Mouse (Mus musculus): ENCODE results near the gene Tmprss6. TPM values are rescaled to one million over a fixed set of nuclear protein-coding genes. Genes with fewer than 3 reads are reported as not detected.
A peak's percentile ranks its signal among the peaks of the same experiment; 100 is the strongest.

Gene Tmprss6
- polyA plus RNA-seq, 1 experiment from 2014 or later = 1.8 TPM

GRCm38 (mm10) chr15:78447121-78447520 is 21.3 kb downstream of the Tmprss6 start:
- Histone ChIP-seq H3K27me3 (ENCODE audit: control insufficient read depth, insufficient read depth, low read length) (no peaks in the 10 kb centered on the region), H3K4me1 (ENCODE audit: control insufficient read depth, insufficient read depth, low read length) (peaks cover 10% of the 10 kb centered on the region; the same call in 1 of the 2 replicates), H3K4me2 (ENCODE audit: low read depth, low read length) (no peak overlapping the region), H3K27ac (ENCODE audit: low read length) (no peak overlapping the region; the same call in 1 of the 2 replicates), H3K4me3 (replicated peaks; ENCODE audit: low read length) (no peak overlapping the region), H3K9ac (ENCODE audit: low read length) (peak overlapping the region; percentile 46; the same call in 1 of the 2 replicates), H3K9me3 (replicated peaks; ENCODE audit: control insufficient read depth, low read length) (no peaks in the 10 kb centered on the region), H3K36me3 (ENCODE audit: control insufficient read depth, insufficient read depth, low read length) (no peaks in the 10 kb centered on the region)
- no peak for ATAC-seq (ENCODE audit: insufficient read depth, low FRiP score)
- 47% methylated on average over 7 of the region's 7 CpGs for WGBS

- 47% methylated on average over 6 of the region's 6 CpGs for WGBS
These were observed 24.6 kb downstream of the Tmprss6 start for GRCm38 (mm10) chr15:78443857-78444256.

GRCm38 (mm10) chr15:78442231-78442630 is 26.2 kb downstream of the Tmprss6 start:
- no peak overlapping the region for H3K27ac ChIP-seq (ENCODE audit: low read length)
- 85% methylated on average over 19 of the region's 19 CpGs for WGBS
- H3K36me3 ChIP-seq (ENCODE audit: control insufficient read depth, insufficient read depth, low read length) = no peaks in the 10 kb centered on the region
- no peak overlapping the region for H3K4me2 ChIP-seq (ENCODE audit: low read depth, low read length)
- H3K4me3 ChIP-seq (replicated peaks; ENCODE audit: low read length) = no peak overlapping the region
- no peaks in the 10 kb centered on the region for H3K27me3 ChIP-seq (ENCODE audit: control insufficient read depth, insufficient read depth, low read length)
- no peaks in the 10 kb centered on the region for H3K9me3 ChIP-seq (replicated peaks; ENCODE audit: control insufficient read depth, low read length)
- ATAC-seq (ENCODE audit: insufficient read depth, low FRiP score) = no peak
- peaks cover 9% of the 10 kb centered on the region for H3K4me1 ChIP-seq (ENCODE audit: control insufficient read depth, insufficient read depth, low read length)
- H3K9ac ChIP-seq (ENCODE audit: low read length) = no peak overlapping the region

More at GRCm38 (mm10) chr15:78443857-78444256, 24.6 kb downstream of the Tmprss6 start:
- H3K4me2 ChIP-seq (ENCODE audit: low read depth, low read length) = no peak overlapping the region
- no peak for ATAC-seq (ENCODE audit: insufficient read depth, low FRiP score)
- H3K27ac ChIP-seq (ENCODE audit: low read length) = no peak overlapping the region
- no peak overlapping the region for H3K4me3 ChIP-seq (replicated peaks; ENCODE audit: low read length)
- H3K4me1 ChIP-seq (ENCODE audit: control insufficient read depth, insufficient read depth, low read length) = peaks cover 6% of the 10 kb centered on the region; the same call in 1 of the 2 replicates
- H3K9me3 ChIP-seq (replicated peaks; ENCODE audit: control insufficient read depth, low read length) = no peaks in the 10 kb centered on the region
- no peak overlapping the region for H3K9ac ChIP-seq (ENCODE audit: low read length)
- no peaks in the 10 kb centered on the region for H3K27me3 ChIP-seq (ENCODE audit: control insufficient read depth, insufficient read depth, low read length)
- no peaks in the 10 kb centered on the region for H3K36me3 ChIP-seq (ENCODE audit: control insufficient read depth, insufficient read depth, low read length)

- Histone ChIP-seq H3K4me1 (ENCODE audit: control insufficient read depth, insufficient read depth, low read length) (peaks cover 20% of the 10 kb centered on the region), H3K9me3 (replicated peaks; ENCODE audit: control insufficient read depth, low read length) (no peaks in the 10 kb centered on the region), H3K9ac (ENCODE audit: low read length) (no peak overlapping the region), H3K4me2 (ENCODE audit: low read depth, low read length) (no peak overlapping the region), H3K36me3 (ENCODE audit: control insufficient read depth, insufficient read depth, low read length) (no peaks in the 10 kb centered on the region), H3K27ac (ENCODE audit: low read length) (no peak overlapping the region), H3K27me3 (ENCODE audit: control insufficient read depth, insufficient read depth, low read length) (no peaks in the 10 kb centered on the region), H3K4me3 (replicated peaks; ENCODE audit: low read length) (no peak overlapping the region)
- ATAC-seq (ENCODE audit: insufficient read depth, low FRiP score) = no peak
- WGBS = 63% methylated on average over 9 of the region's 9 CpGs
These were observed 29.5 kb downstream of the Tmprss6 start for GRCm38 (mm10) chr15:78438973-78439372.

- no peaks in the 10 kb centered on the region for H3K9me3 ChIP-seq (replicated peaks; ENCODE audit: control insufficient read depth, low read length)
- no peak for ATAC-seq (ENCODE audit: insufficient read depth, low FRiP score)
- 56% methylated on average over 8 of the region's 8 CpGs for WGBS
- no peak overlapping the region for H3K27ac ChIP-seq (ENCODE audit: low read length)
- peak overlapping the region; percentile 31; the same call in 1 of the 2 replicates for H3K9ac ChIP-seq (ENCODE audit: low read length)
- no peak overlapping the region for H3K4me3 ChIP-seq (replicated peaks; ENCODE audit: low read length)
- H3K36me3 ChIP-seq (ENCODE audit: control insufficient read depth, insufficient read depth, low read length) = no peaks in the 10 kb centered on the region
- H3K4me1 ChIP-seq (ENCODE audit: control insufficient read depth, insufficient read depth, low read length) = peaks cover 20% of the 10 kb centered on the region
- H3K27me3 ChIP-seq (ENCODE audit: control insufficient read depth, insufficient read depth, low read length) = no peaks in the 10 kb centered on the region
- no peak overlapping the region for H3K4me2 ChIP-seq (ENCODE audit: low read depth, low read length)
These were observed 29.9 kb downstream of the Tmprss6 start for GRCm38 (mm10) chr15:78438505-78438904.

- WGBS = 51% methylated on average over 4 of the region's 4 CpGs
- H3K4me2 ChIP-seq (ENCODE audit: low read depth, low read length) = peak overlapping the region; percentile 53; the same call in 1 of the 2 replicates
- peaks cover 20% of the 10 kb centered on the region for H3K4me1 ChIP-seq (ENCODE audit: control insufficient read depth, insufficient read depth, low read length)
- no peak overlapping the region for H3K9ac ChIP-seq (ENCODE audit: low read length)
- H3K27me3 ChIP-seq (ENCODE audit: control insufficient read depth, insufficient read depth, low read length) = no peaks in the 10 kb centered on the region
- no peak for ATAC-seq (ENCODE audit: insufficient read depth, low FRiP score)
- H3K9me3 ChIP-seq (replicated peaks; ENCODE audit: control insufficient read depth, low read length) = no peaks in the 10 kb centered on the region
- H3K27ac ChIP-seq (ENCODE audit: low read length) = peak overlapping the region; percentile 70
- H3K36me3 ChIP-seq (ENCODE audit: control insufficient read depth, insufficient read depth, low read length) = no peaks in the 10 kb centered on the region
- H3K4me3 ChIP-seq (replicated peaks; ENCODE audit: low read length) = no peak overlapping the region
These were observed 30.4 kb downstream of the Tmprss6 start for GRCm38 (mm10) chr15:78438018-78438394.

GRCm38 (mm10) chr15:78437237-78438017 is 31.0 kb downstream of the Tmprss6 start:
- H3K36me3 ChIP-seq (ENCODE audit: control insufficient read depth, insufficient read depth, low read length) = no peaks in the 10 kb centered on the region
- ATAC-seq (ENCODE audit: insufficient read depth, low FRiP score) = peak; percentile 23; the same call in 1 of the 2 replicates
- H3K27me3 ChIP-seq (ENCODE audit: control insufficient read depth, insufficient read depth, low read length) = no peaks in the 10 kb centered on the region
- H3K4me2 ChIP-seq (ENCODE audit: low read depth, low read length) = peak overlapping the region; percentile 53
- H3K4me1 ChIP-seq (ENCODE audit: control insufficient read depth, insufficient read depth, low read length) = peaks cover 20% of the 10 kb centered on the region
- peak overlapping the region; percentile 34 for H3K4me3 ChIP-seq (replicated peaks; ENCODE audit: low read length)
- H3K27ac ChIP-seq (ENCODE audit: low read length) = peak overlapping the region; percentile 70
- H3K9me3 ChIP-seq (replicated peaks; ENCODE audit: control insufficient read depth, low read length) = no peaks in the 10 kb centered on the region
- H3K9ac ChIP-seq (ENCODE audit: low read length) = peak overlapping the region; percentile 70
- WGBS = 15% methylated on average over 23 of the region's 23 CpGs

- H3K36me3 ChIP-seq (ENCODE audit: control insufficient read depth, insufficient read depth, low read length) = no peaks in the 10 kb centered on the region
- H3K4me3 ChIP-seq (replicated peaks; ENCODE audit: low read length) = peak overlapping the region; percentile 34
- H3K9ac ChIP-seq (ENCODE audit: low read length) = peak overlapping the region; percentile 70
- H3K4me1 ChIP-seq (ENCODE audit: control insufficient read depth, insufficient read depth, low read length) = peaks cover 20% of the 10 kb centered on the region
- WGBS = 12% methylated on average over 31 of the region's 32 CpGs
- H3K9me3 ChIP-seq (replicated peaks; ENCODE audit: control insufficient read depth, low read length) = no peaks in the 10 kb centered on the region
- no peaks in the 10 kb centered on the region for H3K27me3 ChIP-seq (ENCODE audit: control insufficient read depth, insufficient read depth, low read length)
- peak; percentile 66 for ATAC-seq (ENCODE audit: insufficient read depth, low FRiP score)
- H3K4me2 ChIP-seq (ENCODE audit: low read depth, low read length) = peak overlapping the region; percentile 53
- peak overlapping the region; percentile 70 for H3K27ac ChIP-seq (ENCODE audit: low read length)
These were observed 31.8 kb downstream of the Tmprss6 start for GRCm38 (mm10) chr15:78436380-78437192.

- 79% methylated on average over 11 of the region's 11 CpGs for WGBS
- Histone ChIP-seq H3K4me3 (replicated peaks; ENCODE audit: low read length) (no peak overlapping the region), H3K9ac (ENCODE audit: low read length) (no peak overlapping the region), H3K27me3 (ENCODE audit: control insufficient read depth, insufficient read depth, low read length) (no peaks in the 10 kb centered on the region), H3K4me2 (ENCODE audit: low read depth, low read length) (no peak overlapping the region), H3K4me1 (ENCODE audit: control insufficient read depth, insufficient read depth, low read length) (peaks cover 20% of the 10 kb centered on the region), H3K27ac (ENCODE audit: low read length) (no peak overlapping the region), H3K36me3 (ENCODE audit: control insufficient read depth, insufficient read depth, low read length) (no peaks in the 10 kb centered on the region), H3K9me3 (replicated peaks; ENCODE audit: control insufficient read depth, low read length) (no peaks in the 10 kb centered on the region)
- no peak for ATAC-seq (ENCODE audit: insufficient read depth, low FRiP score)
These were observed 32.8 kb downstream of the Tmprss6 start for GRCm38 (mm10) chr15:78435681-78436080.
